9 mouse cellular contexts compared by ENCODE assay signal in the genomic region with DNA sequence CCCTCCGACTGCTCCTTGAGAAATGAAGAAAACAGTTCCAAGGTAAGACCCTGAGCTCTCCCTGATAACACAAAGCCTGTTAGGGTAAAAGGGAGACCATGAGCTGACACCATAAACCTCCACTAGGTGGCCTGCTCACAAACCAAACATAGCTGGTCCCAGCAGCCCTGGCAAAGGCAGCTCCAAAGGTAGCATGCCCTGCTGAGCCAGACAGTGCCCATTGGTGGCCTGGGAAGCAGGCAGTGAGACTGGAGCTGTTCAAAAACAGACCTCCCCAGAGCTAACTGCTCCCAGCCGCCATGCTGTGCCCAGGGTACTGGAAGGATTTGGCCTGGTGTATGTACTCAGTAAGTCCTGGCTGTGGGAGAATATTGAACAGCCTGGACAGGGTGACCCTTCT.
DNase-seq lines count a peak whose midpoint lies in the region; ATAC-seq and TF ChIP-seq lines count a peak whose summit lies in the region.
"Had no signal": no experiment of that assay in that cellular context is flagged by ENCODE, and none has a peak within 500 bp of the region (broad histone marks: within the 10 kb centered on the region; RNA-seq: fewer than 3 reads in every experiment).

No protein-coding gene starts in this region.

- H3K9ac ChIP-seq in hindbrain, embryonic 14.5 days = no peak overlapping the region
- no peak overlapping the region for H3K9ac ChIP-seq in hindbrain, embryonic 12.5 days
- H3K9ac ChIP-seq: midbrain, embryonic 12.5 days had no signal

- no peaks in the 10 kb centered on the region for H3K36me3 ChIP-seq in hindbrain, embryonic 14.5 days (replicated peaks; ENCODE audit: control insufficient read depth, insufficient read depth)
- H3K36me3 ChIP-seq in hindbrain, embryonic 12.5 days = no peaks in the 10 kb centered on the region
- H3K36me3 ChIP-seq: midbrain, embryonic 12.5 days had no signal

- no peak for ATAC-seq in hindbrain, embryonic 14.5 days (ENCODE audit: low FRiP score)
- no peak for ATAC-seq in hindbrain, embryonic 12.5 days (ENCODE audit: low FRiP score)

- H3K4me1 ChIP-seq in hindbrain, embryonic 14.5 days (replicated peaks; ENCODE audit: control insufficient read depth, insufficient read depth, low read length) = no peaks in the 10 kb centered on the region
- no peaks in the 10 kb centered on the region for H3K4me1 ChIP-seq in hindbrain, embryonic 12.5 days
- no peaks in the 10 kb centered on the region for H3K4me1 ChIP-seq in cerebellum, adult 2 months (ENCODE audit: control insufficient read depth, insufficient read depth, low read length)
- H3K4me1 ChIP-seq: midbrain, embryonic 12.5 days had no signal

- peak; percentile 38; the same call in 1 of the 2 replicates for TF ChIP-seq CTCF in cerebellum, adult 2 months (IDR thresholded peaks at IDR 0.05; ENCODE audit: borderline replicate concordance, insufficient read depth, low read depth, low read length)

- no peak for TF ChIP-seq POLR2A in cerebellum, adult 2 months (IDR thresholded peaks at IDR 0.05; ENCODE audit: borderline replicate concordance, insufficient read depth, low read length)

- no peak overlapping the region for H3K27ac ChIP-seq in hindbrain, embryonic 14.5 days
- no peak overlapping the region for H3K27ac ChIP-seq in hindbrain, embryonic 12.5 days
- H3K27ac ChIP-seq in cerebellum, adult 2 months (ENCODE audit: insufficient read depth, low read length) = no peak overlapping the region
- H3K27ac ChIP-seq: midbrain, embryonic 12.5 days had no signal

- DNase-seq in hindbrain, embryonic 14.5 days (ENCODE audit: low spot score) = peak; percentile 30
- peak; percentile 59 for DNase-seq in ES-CJ7 (ENCODE audit: low read depth, low spot score)
- peak; percentile 37 to 53 for DNase-seq in cerebellum, adult 2 months
- peak; percentile 39 to 58 for DNase-seq in kidney, adult 8-10 months
- DNase-seq in spleen, adult 12 weeks (ENCODE audit: low spot score) = no peak
- no peak for DNase-seq in thymus, postnatal 4 days
- DNase-seq in spleen, adult 18-20 months = no peak

- H3K9me3 ChIP-seq in hindbrain, embryonic 14.5 days (ENCODE audit: control insufficient read depth, low read length) = no peaks in the 10 kb centered on the region
- no peaks in the 10 kb centered on the region for H3K9me3 ChIP-seq in hindbrain, embryonic 12.5 days (replicated peaks)
- H3K9me3 ChIP-seq: midbrain, embryonic 12.5 days had no signal

- H3K4me3 ChIP-seq in hindbrain, embryonic 14.5 days (replicated peaks; ENCODE audit: low read length) = no peak overlapping the region
- H3K4me3 ChIP-seq in hindbrain, embryonic 12.5 days = no peak overlapping the region
- no peak overlapping the region for H3K4me3 ChIP-seq in cerebellum, adult 2 months (replicated peaks; ENCODE audit: insufficient read depth, low read depth, low read length)
- H3K4me3 ChIP-seq: midbrain, embryonic 12.5 days had no signal

- 47% methylated on average over 2 of the region's 2 CpGs for WGBS in hindbrain, embryonic 14.5 days
- WGBS in hindbrain, embryonic 12.5 days = 36% methylated on average over 2 of the region's 2 CpGs
- WGBS in cerebellum, adult 2 months = 43% methylated on average over 2 of the region's 2 CpGs

- H3K4me2 ChIP-seq in hindbrain, embryonic 14.5 days (replicated peaks) = no peak overlapping the region
- H3K4me2 ChIP-seq in hindbrain, embryonic 12.5 days (replicated peaks) = no peak overlapping the region
- H3K4me2 ChIP-seq: midbrain, embryonic 12.5 days had no signal

- H3K27me3 ChIP-seq in hindbrain, embryonic 14.5 days (ENCODE audit: control insufficient read depth, insufficient read depth, low read length) = no peaks in the 10 kb centered on the region
- no peaks in the 10 kb centered on the region for H3K27me3 ChIP-seq in hindbrain, embryonic 12.5 days
- H3K27me3 ChIP-seq in cerebellum, adult 2 months (ENCODE audit: control insufficient read depth, insufficient read depth, low read length) = no peaks in the 10 kb centered on the region
- H3K27me3 ChIP-seq: midbrain, embryonic 12.5 days had no signal

Comparison
In these comparisons a context has a peak if more than half of its experiments do, and no peak if none do; other contexts are left out.
1. DNase-seq: peak in hindbrain, embryonic 14.5 days (single experiment), ES-CJ7 (single experiment), cerebellum, adult 2 months (2 of 2) and kidney, adult 8-10 months (2 of 2); none in spleen, adult 12 weeks (single experiment), thymus, postnatal 4 days (single experiment) and spleen, adult 18-20 months (0 of 2).